Mouse (Mus musculus): ENCODE measurements around the gene Gm49387.

Gene Gm49387

GRCm38 (mm10) chr14:31525040-31525810, 115.5 kb downstream of the Gm49387 start:
- DNase-seq (ENCODE audit: low spot score), result no peak

- DNase-seq (ENCODE audit: low spot score), result no peak
Measured at GRCm38 (mm10) chr14:31521318-31521717, 119.4 kb downstream of the Gm49387 start.

- DNase-seq (ENCODE audit: low spot score), result no peak
Measured at GRCm38 (mm10) chr14:31519165-31519564, 121.5 kb downstream of the Gm49387 start.

GRCm38 (mm10) chr14:31515895-31516294, 124.8 kb downstream of the Gm49387 start:
- DNase-seq (ENCODE audit: low spot score), result no peak

- DNase-seq (ENCODE audit: low spot score), result no peak
Measured at GRCm38 (mm10) chr14:31510322-31510721, 130.4 kb downstream of the Gm49387 start.

GRCm38 (mm10) chr14:31509911-31510310, 130.8 kb downstream of the Gm49387 start:
- no peak for DNase-seq (ENCODE audit: low spot score)

- no peak for DNase-seq (ENCODE audit: low spot score)
Measured at GRCm38 (mm10) chr14:31506456-31506855, 134.2 kb downstream of the Gm49387 start.

- DNase-seq (ENCODE audit: low spot score), result no peak
Measured at GRCm38 (mm10) chr14:31503406-31503805, 137.3 kb downstream of the Gm49387 start.
